In genomic region chr12:45074611-45075342, GRCm38 (mm10) we compare ENCODE assay signal across 8 mouse cellular contexts. TPM values are rescaled to one million over a fixed set of nuclear protein-coding genes. Genes with fewer than 3 reads are reported as not detected.
DNase-seq lines count a peak whose midpoint lies in the region; ATAC-seq and TF ChIP-seq lines count a peak whose summit lies in the region.

Gene Stxbp6 (minus strand): TSS chr12:45074709.

- H3K4me2 ChIP-seq in limb, embryonic 15.5 days = peak within 1 kb of the TSS; percentile 96
- peak within 1 kb of the TSS; percentile 100 for H3K4me2 ChIP-seq in midbrain, embryonic 16.5 days (ENCODE audit: low read length)

- H3K4me3 ChIP-seq in heart, adult 2 months = peak within 1 kb of the TSS; percentile 59
- peak within 1 kb of the TSS; percentile 79 for H3K4me3 ChIP-seq in limb, embryonic 15.5 days
- peak within 1 kb of the TSS; percentile 88 for H3K4me3 ChIP-seq in midbrain, embryonic 16.5 days (ENCODE audit: low read depth, low read length)

- peaks cover 1% of the 10 kb centered on the region for H3K4me1 ChIP-seq in heart, adult 2 months (ENCODE audit: control insufficient read depth, insufficient read depth, low read length)
- H3K4me1 ChIP-seq in limb, embryonic 15.5 days = peaks cover 21% of the 10 kb centered on the region
- H3K4me1 ChIP-seq in midbrain, embryonic 16.5 days (ENCODE audit: control insufficient read depth, insufficient read depth, low read length) = peaks cover 7% of the 10 kb centered on the region

- no peaks in the 10 kb centered on the region for H3K27me3 ChIP-seq in heart, adult 2 months (ENCODE audit: control insufficient read depth, insufficient read depth, low read length)
- H3K27me3 ChIP-seq in limb, embryonic 15.5 days = peaks cover 5% of the 10 kb centered on the region; the same call in 1 of the 2 replicates
- H3K27me3 ChIP-seq in midbrain, embryonic 16.5 days (ENCODE audit: control insufficient read depth, insufficient read depth, low read depth, low read length) = no peaks in the 10 kb centered on the region

- H3K9ac ChIP-seq in heart, adult 2 months (ENCODE audit: low read depth, low read length) = peak within 1 kb of the TSS; percentile 95
- peak within 1 kb of the TSS; percentile 69 for H3K9ac ChIP-seq in limb, embryonic 15.5 days
- H3K9ac ChIP-seq in midbrain, embryonic 16.5 days (ENCODE audit: low read depth, low read length) = peak within 1 kb of the TSS; percentile 82

- H3K36me3 ChIP-seq in heart, adult 2 months (ENCODE audit: control insufficient read depth, insufficient read depth, low read length) = no peaks in the 10 kb centered on the region
- no peaks in the 10 kb centered on the region for H3K36me3 ChIP-seq in limb, embryonic 15.5 days
- H3K36me3 ChIP-seq in midbrain, embryonic 16.5 days (ENCODE audit: control insufficient read depth, insufficient read depth, low read length) = no peaks in the 10 kb centered on the region

- TF ChIP-seq CTCF in heart, adult 2 months (IDR thresholded peaks at IDR 0.05) = no peak

- no peaks in the 10 kb centered on the region for H3K9me3 ChIP-seq in limb, embryonic 15.5 days
- no peaks in the 10 kb centered on the region for H3K9me3 ChIP-seq in midbrain, embryonic 16.5 days (replicated peaks; ENCODE audit: control insufficient read depth, low read length, poor library complexity, severe bottlenecking)

- H3K79me2 ChIP-seq in heart, adult 2 months (replicated peaks; ENCODE audit: control insufficient read depth, insufficient read depth, low read length) = no peaks in the 10 kb centered on the region

- ATAC-seq in cerebellum, adult (ENCODE audit: insufficient number of reproducible peaks, low FRiP score, low TSS enrichment) = 0 out of 2 replicates have a peak, but pooled peaks have one; percentile 11
- 0 out of 2 replicates have a peak, but pooled peaks have one; percentile 57 for ATAC-seq in limb, embryonic 15.5 days (ENCODE audit: insufficient number of reproducible peaks, low FRiP score, low TSS enrichment, low read depth)
- peak; percentile 61 for ATAC-seq in midbrain, embryonic 16.5 days

- peak; percentile 48; the same call in 1 of the 2 replicates for TF ChIP-seq POLR2A in heart, adult 2 months (IDR thresholded peaks at IDR 0.05; ENCODE audit: insufficient read depth, low read depth, low read length)

- no peak for DNase-seq in cerebellum, adult 8-10 months
- DNase-seq in embryo, embryonic 11 days = peak; percentile 68
- peak; percentile 74 to 84 for DNase-seq in heart, adult 2 months
- peak; percentile 78 to 81 for DNase-seq in kidney, adult 8-10 months
- DNase-seq in urinary bladder, postnatal 14 days (ENCODE audit: low spot score) = peak; percentile 90

- under 1% methylated on average over 20 of the region's 20 CpGs for WGBS in heart, adult 2 months
- 2% methylated on average over 20 of the region's 20 CpGs for WGBS in limb, embryonic 15.5 days
- 2% methylated on average over 20 of the region's 20 CpGs for WGBS in midbrain, embryonic 16.5 days

- peak within 1 kb of the TSS; percentile 90 for H3K27ac ChIP-seq in heart, adult 2 months
- peak within 1 kb of the TSS; percentile 90 for H3K27ac ChIP-seq in limb, embryonic 15.5 days
- peak within 1 kb of the TSS; percentile 76 for H3K27ac ChIP-seq in midbrain, embryonic 16.5 days (ENCODE audit: low read length)

- intact Hi-C loops in heart, adult 2 months (cut with DNase I) = loop anchor here (5.0 kb wide), 2 partner anchors 62 to 147 kb away; no protein-coding TSS in a partner anchor

- 0 out of 2 replicates have a peak, but pooled peaks have one; percentile 31 for TF ChIP-seq EP300 in heart, adult 2 months (IDR thresholded peaks at IDR 0.05; ENCODE audit: insufficient read depth, low read depth, low read length)

RNA-seq across cellular contexts. Expression of gene Stxbp6, which starts in this region (rescaled TPM):
- 1 to 10 TPM; 5.1 to 9.2 TPM for total RNA-seq in heart, adult 2 months (2021)
- 7.9 and 17.3 TPM in 2 replicates for polyA plus RNA-seq in heart, adult 2 months (2012; rRNA removed)
- polyA plus RNA-seq in limb, embryonic 15.5 days (2015; fragmentation: Nextera tagmentation; extraction: Ambion mirVana) = 20.0 and 23.1 TPM in 2 replicates
- polyA plus RNA-seq in midbrain, embryonic 16.5 days (2015; fragmentation: Nextera tagmentation; extraction: Ambion mirVana) = 21.9 and 26.9 TPM in 2 replicates

Comparison
In these comparisons a context has a peak if more than half of its experiments do, and no peak if none do; other contexts are left out.
1. ATAC-seq: peak in every context shown above with its lines; median percentile 61 in midbrain, embryonic 16.5 days; 57 in limb, embryonic 15.5 days; 11 in cerebellum, adult.